Mouse (Mus musculus) olfactory bulb, adult 2 months (tissue): Measurements from ENCODE around the gene Hoxd9. TPM values are rescaled to one million over a fixed set of nuclear protein-coding genes. Genes with fewer than 3 reads are reported as not detected.

Experiments used
- H3K27ac ChIP-seq: fragments of 200-500 bp; 2 replicates; pipeline ENCODE4 v1.5.1; 2012; ENCODE audit warnings: low read depth, low read length; ENCODE audit not compliant: insufficient read depth
- H3K4me1 ChIP-seq: fragments of 200-500 bp; 2 replicates; pipeline ENCODE4 v1.6.1; 2012; ENCODE audit warnings: low read length; ENCODE audit not compliant: control insufficient read depth, insufficient read depth
- H3K4me3 ChIP-seq: fragments of 200-500 bp; 2 replicates; pipeline ENCODE4 v1.5.1; 2012; ENCODE audit warnings: mild to moderate bottlenecking, low read depth, low read length, moderate library complexity; ENCODE audit not compliant: insufficient read depth
- CTCF ChIP-seq: fragments of 200-500 bp; IDR thresholded peaks from 2 replicates; pipeline ENCODE4 v1.5.1; 2012; ENCODE audit warnings: low read depth, mild to moderate bottlenecking, low read length, moderate library complexity; ENCODE audit not compliant: insufficient read depth
- POLR2A ChIP-seq: fragments of 200-500 bp; IDR thresholded peaks from 2 replicates; pipeline ENCODE4 v1.6.1; 2012; ENCODE audit warnings: mild to moderate bottlenecking, low read depth, low read length, moderate library complexity; ENCODE audit not compliant: insufficient read depth
- whole genome bisulfite sequencing: fragments of 180-500 bp; shearing (Covaris S2); methylation state at CpG from one replicate; pipeline ENCODE4 v1.1.7; 2018; 5-methylcytosine and 5-hydroxymethylcytosine counted together
- polyA plus RNA-seq: library from polyadenylated mRNA; stranded (reverse); fragments of >200 nt; gene quantifications from 2 replicates; pipeline ENCODE4 v1.2.4, GENCODE M21; 2012; ENCODE audit warnings: low replicate concordance; ENCODE audit not compliant: missing spikeins, insufficient read depth, insufficient read length

Gene Hoxd9
- polyA plus RNA-seq, 1 experiment = not detected

DNA sequence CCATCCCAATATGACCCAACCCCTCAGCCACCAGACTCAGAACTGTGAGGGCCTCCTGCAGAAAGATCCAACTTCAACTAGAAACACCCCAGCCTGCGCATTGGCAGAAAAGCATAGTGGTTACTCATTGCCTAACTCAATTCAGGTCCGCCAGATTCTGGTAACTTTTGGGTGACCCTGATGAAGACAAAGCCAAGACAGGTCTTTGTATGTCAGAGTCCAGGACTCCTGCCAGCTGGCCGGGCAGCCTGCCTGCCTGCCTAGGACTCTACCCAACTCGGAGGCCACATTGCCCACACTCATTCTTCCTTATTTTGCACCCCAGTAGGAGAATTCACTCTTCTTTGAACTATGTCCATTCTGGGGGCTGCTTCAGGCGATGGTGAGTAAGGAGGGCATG, 29.0 kb downstream of the Hoxd9 start, which contains the start of gene Gm28230:
Gene Gm28230 (plus strand): TSS at position 178 of the 400 bp plus-strand sequence.
- H3K27ac ChIP-seq = no peak within 1 kb of the TSS
- TF ChIP-seq POLR2A (no peak), CTCF (no peak)
- H3K4me3 ChIP-seq = no peak within 1 kb of the TSS
- H3K4me1 ChIP-seq = no peaks in the 10 kb centered on the region
- 2% methylated on average over 5 of the region's 5 CpGs for WGBS

- no peak overlapping the region for H3K27ac ChIP-seq
- TF ChIP-seq CTCF = no peak
- no peak for TF ChIP-seq POLR2A
- no peak overlapping the region for H3K4me3 ChIP-seq
- WGBS = 5% methylated on average over 42 of the region's 43 CpGs
- H3K4me1 ChIP-seq = no peaks in the 10 kb centered on the region
Measured at GRCm38 (mm10) chr2:74726973-74727639, 29.6 kb downstream of the Hoxd9 start.

DNA sequence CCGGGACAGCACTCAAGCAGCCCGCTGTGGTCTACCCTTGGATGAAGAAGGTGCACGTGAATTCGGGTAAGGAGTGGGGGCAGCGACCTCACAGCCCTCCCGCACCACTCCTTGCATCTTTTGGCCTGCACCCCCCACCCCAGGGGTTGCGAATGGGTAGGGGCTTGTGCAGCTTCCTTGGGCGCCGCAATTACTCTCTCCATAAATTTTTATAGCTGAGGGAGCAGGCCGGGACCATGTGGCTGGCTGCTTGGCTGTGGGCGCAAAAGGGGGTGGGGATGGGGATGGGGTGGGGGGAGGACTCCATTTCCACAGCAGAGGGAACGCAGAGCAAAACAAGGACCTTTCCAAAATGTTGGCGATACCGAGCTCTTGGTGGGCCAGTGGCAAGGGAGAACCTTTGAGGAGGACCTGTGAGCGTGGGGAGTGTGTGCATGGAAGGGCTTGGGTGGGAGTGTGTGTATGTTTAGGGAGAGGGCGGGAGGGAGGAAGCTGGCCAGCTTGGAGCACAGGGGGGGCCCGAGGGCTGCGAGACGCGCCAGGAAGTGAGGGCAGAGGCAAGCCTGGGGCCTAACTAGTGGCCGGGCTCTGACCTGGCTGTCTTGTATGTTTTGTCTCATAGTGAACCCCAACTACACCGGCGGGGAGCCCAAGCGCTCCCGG, 30.2 kb downstream of the Hoxd9 start:
- no peaks in the 10 kb centered on the region for H3K4me1 ChIP-seq
- H3K4me3 ChIP-seq = no peak overlapping the region
- 4% methylated on average over 25 of the region's 25 CpGs for WGBS
- no peak overlapping the region for H3K27ac ChIP-seq
- TF ChIP-seq CTCF = no peak
- no peak for TF ChIP-seq POLR2A

DNA sequence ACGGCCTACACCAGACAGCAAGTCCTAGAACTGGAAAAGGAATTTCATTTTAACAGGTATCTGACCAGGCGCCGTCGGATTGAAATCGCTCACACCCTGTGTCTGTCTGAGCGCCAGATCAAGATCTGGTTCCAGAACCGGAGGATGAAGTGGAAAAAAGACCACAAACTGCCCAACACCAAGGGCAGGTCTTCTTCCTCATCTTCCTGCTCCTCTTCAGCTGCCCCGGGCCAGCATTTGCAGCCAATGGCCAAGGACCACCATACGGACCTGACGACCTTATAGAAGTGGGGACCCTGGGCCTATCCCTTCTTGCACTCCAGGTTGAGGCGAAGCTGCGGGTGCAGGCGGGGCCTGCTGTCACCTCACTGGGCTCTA, 30.8 kb downstream of the Hoxd9 start:
- no peaks in the 10 kb centered on the region for H3K4me1 ChIP-seq
- no peak for TF ChIP-seq POLR2A
- no peak for TF ChIP-seq CTCF
- WGBS = 9% methylated on average over 13 of the region's 13 CpGs
- no peak overlapping the region for H3K4me3 ChIP-seq
- no peak overlapping the region for H3K27ac ChIP-seq

GRCm38 (mm10) chr2:74730331-74730730, 32.8 kb downstream of the Hoxd9 start:
- no peaks in the 10 kb centered on the region for H3K4me1 ChIP-seq
- H3K4me3 ChIP-seq = no peak overlapping the region
- TF ChIP-seq CTCF (no peak), POLR2A (no peak)
- H3K27ac ChIP-seq = no peak overlapping the region
- WGBS = 9% methylated on average over 8 of the region's 8 CpGs

DNA sequence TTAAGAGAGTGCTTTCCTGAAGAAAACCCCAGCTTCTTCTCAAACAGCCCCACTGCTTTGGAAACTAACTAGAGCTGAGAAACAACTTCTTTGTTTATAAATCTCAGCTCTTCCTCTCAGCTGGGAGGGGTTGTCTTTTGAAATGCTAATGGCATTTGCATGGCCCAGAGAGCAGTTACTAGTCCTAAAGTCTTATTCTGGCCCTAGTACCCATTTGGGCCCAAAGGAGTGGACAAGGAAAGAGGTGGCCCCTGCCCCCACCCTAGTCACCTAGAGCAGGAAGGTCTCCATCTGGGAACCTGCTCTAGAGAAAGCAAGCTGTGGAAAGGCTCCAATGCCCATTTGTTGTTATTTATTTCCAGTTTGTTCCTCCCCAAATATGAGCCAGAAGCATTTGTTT, 33.5 kb downstream of the Hoxd9 start:
- TF ChIP-seq POLR2A (no peak), CTCF (no peak)
- H3K4me3 ChIP-seq = no peak overlapping the region
- H3K4me1 ChIP-seq = peaks cover 3% of the 10 kb centered on the region
- no peak overlapping the region for H3K27ac ChIP-seq

DNA sequence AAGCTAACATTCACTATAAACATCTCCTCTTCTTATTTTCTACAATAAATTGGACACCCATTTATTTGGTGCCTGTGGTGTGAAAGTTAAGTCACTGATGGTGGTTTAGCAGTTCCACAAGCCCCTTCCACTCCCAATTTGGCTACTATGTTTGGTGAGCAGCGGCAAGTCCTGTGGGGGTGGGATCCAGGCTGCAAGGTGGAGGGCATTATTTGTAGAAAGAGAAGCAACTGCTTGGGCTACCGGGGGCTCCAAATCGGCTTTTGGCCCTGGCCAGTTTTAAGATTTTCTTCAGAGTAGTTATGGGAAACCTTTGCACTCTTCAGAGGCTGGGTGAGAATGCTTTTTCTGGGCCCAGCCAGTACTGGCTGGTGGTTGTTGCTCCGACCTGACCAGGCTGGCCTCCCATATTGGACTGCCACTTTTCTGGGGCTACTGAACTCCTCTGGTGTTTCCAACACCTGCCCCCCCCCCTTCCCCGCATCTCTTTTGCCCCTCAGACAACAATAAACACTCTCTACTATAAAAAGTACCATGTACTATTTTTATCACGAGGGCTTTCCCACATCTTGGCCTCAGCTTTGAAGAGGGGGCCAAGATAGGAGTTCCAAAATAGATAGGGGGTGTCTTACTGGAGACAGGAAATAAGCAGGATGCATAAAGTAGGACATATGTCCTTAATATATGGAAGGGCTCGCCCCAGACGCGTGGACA, 34.4 kb downstream of the Hoxd9 start:
- H3K27ac ChIP-seq = no peak overlapping the region
- no peak for TF ChIP-seq POLR2A
- TF ChIP-seq CTCF = no peak
- no peak overlapping the region for H3K4me3 ChIP-seq
- peaks cover 3% of the 10 kb centered on the region for H3K4me1 ChIP-seq
- 9% methylated on average over 9 of the region's 9 CpGs for WGBS

DNA sequence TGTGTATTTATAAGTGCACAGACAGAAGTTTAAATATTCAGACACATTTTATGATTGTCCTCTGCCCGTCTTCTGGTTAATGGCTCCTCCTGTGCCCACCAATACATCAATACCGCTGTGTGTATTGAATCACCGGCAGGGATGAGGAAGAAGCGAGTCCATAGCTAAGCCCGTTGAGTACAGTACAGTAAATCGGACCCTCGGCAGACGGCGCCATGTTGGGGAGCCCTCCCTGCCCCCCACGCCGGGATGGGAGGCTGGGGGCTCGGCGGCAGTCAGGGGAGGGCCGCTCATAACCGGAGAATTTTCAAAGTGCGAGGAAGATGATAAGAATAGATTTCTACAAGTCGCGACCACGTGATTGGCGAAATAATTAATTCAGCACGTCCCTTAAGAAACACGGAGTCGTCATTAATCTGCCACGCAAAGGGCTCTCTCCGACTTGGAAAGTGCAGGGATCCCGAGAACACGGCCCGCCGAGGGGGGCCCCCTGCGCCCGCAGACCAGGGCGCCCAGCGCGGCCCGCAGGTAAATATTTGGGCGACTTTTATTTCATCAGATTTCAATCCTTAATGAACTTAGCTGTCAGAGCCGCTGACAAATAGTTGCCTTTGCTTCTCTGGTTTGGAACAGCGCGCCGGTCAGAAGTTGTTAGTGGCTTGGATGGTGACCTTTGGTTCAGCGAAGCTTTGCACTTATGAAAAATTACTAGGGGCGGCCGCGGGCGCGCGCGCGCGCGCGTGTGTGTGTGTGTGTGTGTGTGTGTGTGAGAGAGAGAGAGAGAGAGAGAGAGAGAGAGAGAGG, 35.2 kb downstream of the Hoxd9 start:
- H3K4me3 ChIP-seq = no peak overlapping the region
- TF ChIP-seq CTCF (no peak), POLR2A (no peak)
- peaks cover 3% of the 10 kb centered on the region for H3K4me1 ChIP-seq
- no peak overlapping the region for H3K27ac ChIP-seq
- 2% methylated on average over 52 of the region's 52 CpGs for WGBS
